Mouse (Mus musculus) mammary gland, adult 2 months (tissue): ENCODE data around the gene Dpf1. TPM values are rescaled to one million over a fixed set of nuclear protein-coding genes. Genes with fewer than 3 reads are reported as not detected.

Experiments used
- polyA plus RNA-seq: library from polyadenylated mRNA; depleted of rRNA; stranded (reverse); fragments of >200 nt; gene quantifications from 2 replicates; pipeline ENCODE4 v1.2.3, GENCODE M21; 2012; ENCODE audit warnings: low replicate concordance; rRNA removed

The Dpf1 gene
- polyA plus RNA-seq = 0.29 TPM in 2 replicates

GRCm38 (mm10) chr7:29303738-29304462 lies at the start of gene Dpf1:
Dpf1 (plus strand) TSS chr7:29303951.

GRCm38 (mm10) chr7:29281201-29282073 lies 22.3 kb upstream of the Dpf1 start, which contains the start of gene Spint2:
Spint2 (minus strand) TSS chr7:29281912.

GRCm38 (mm10) chr7:29288942-29289638 lies 14.7 kb upstream of the Dpf1 start, which contains the start of gene Ppp1r14a:
Ppp1r14a (plus strand) TSS chr7:29289308.

Other genes starting within 250 kb of the Dpf1 start
- gene Ryr1, start 178.8 kb upstream of the Dpf1 start, polyA plus RNA-seq = 0.22 and 113 TPM in 2 replicates
- 25.0 and 28.6 TPM in 2 replicates for gene Rasgrp4, start 169.1 kb upstream of the Dpf1 start, polyA plus RNA-seq
- gene Fam98c, start 147.7 kb upstream of the Dpf1 start, polyA plus RNA-seq = 36.1 and 55.5 TPM in 2 replicates
- 0.88 and 3.1 TPM in 2 replicates for gene Ggn, start 133.7 kb upstream of the Dpf1 start, polyA plus RNA-seq
- 9.3 and 9.6 TPM in 2 replicates for gene Spred3, start 133.5 kb upstream of the Dpf1 start, polyA plus RNA-seq
- gene Psmd8, start 123.2 kb upstream of the Dpf1 start, polyA plus RNA-seq = 153 and 255 TPM in 2 replicates
- gene Catsperg1, start 89.9 kb upstream of the Dpf1 start, polyA plus RNA-seq = 2.6 and 6.7 TPM in 2 replicates
- gene Kcnk6, start 71.4 kb upstream of the Dpf1 start, polyA plus RNA-seq = 29.8 and 38.0 TPM in 2 replicates
- gene Yif1b, start 65.6 kb upstream of the Dpf1 start, polyA plus RNA-seq = 139 and 195 TPM in 2 replicates
- 3.4 and 6.3 TPM in 2 replicates for gene 2200002D01Rik, start 55.5 kb upstream of the Dpf1 start, polyA plus RNA-seq
- gene Spint2, start 22.0 kb upstream of the Dpf1 start, polyA plus RNA-seq = 117 and 211 TPM in 2 replicates
- 9.2 and 13.8 TPM in 2 replicates for gene Ppp1r14a, start 14.6 kb upstream of the Dpf1 start, polyA plus RNA-seq
- 53.1 and 134 TPM in 2 replicates for gene Sipa1l3, start 214.7 kb downstream of the Dpf1 start, polyA plus RNA-seq